Mouse (Mus musculus) G1E (cell line): ENCODE data around the gene Btbd17.

ENCODE experiments used
- CTCF ChIP-seq: IDR thresholded peaks from 2 replicates; pipeline ENCODE4 v1.5.1; 2012; ENCODE audit warnings: low read depth, low read length, inconsistent platforms, mixed read lengths
- GATA1 ChIP-seq: IDR thresholded peaks from 2 replicates; pipeline ENCODE4 v1.6.1; 2012; ENCODE audit warnings: borderline replicate concordance, low read length, inconsistent platforms, mixed read lengths

- TF ChIP-seq CTCF (no peak), GATA1 (no peak)
Observed at GRCm38 (mm10) chr11:114809371-114809770, 13.6 kb upstream of the Btbd17 start.
